Mouse (Mus musculus) forebrain, embryonic 11.5 days (tissue): ENCODE measurements at regions not wholly inside any gene's neighbourhood (a gene's known extent, or its start where the extent isn't known, plus 50 kb on each side); places are given as distances from the start of the nearest gene placed in this dataset.
"Not testable (repeated sequence)": the region's sequence is repeated elsewhere in the genome, so short reads cannot be mapped to it uniquely, and the experiment has no call there.

ENCODE experiments used
- ATAC-seq: fragments of 200-750 bp; cut with Nextera tagmentation; replicated peaks from 2 replicates; pipeline ENCODE4 v1.8.0; 2017; ENCODE audit warnings: moderate TSS enrichment; ENCODE audit not compliant: low FRiP score
- DNase-seq: peaks from one replicate; pipeline ENCODE4 v3.0.0-alpha.2; 2017; ENCODE audit warnings: low spot score
- H3K27ac ChIP-seq: fragments of 300-500 bp; sonication (generic); 2 replicates; pipeline ENCODE4 v1.5.1; 2014; ENCODE audit warnings: low read depth, low read length
- H3K27me3 ChIP-seq: fragments of 300-500 bp; sonication (generic); 2 replicates; pipeline ENCODE4 v1.6.1; 2014; ENCODE audit warnings: mild to moderate bottlenecking, low read length, mixed read lengths; ENCODE audit not compliant: control insufficient read depth, insufficient read depth
- H3K36me3 ChIP-seq: fragments of 300-500 bp; sonication (generic); 2 replicates; pipeline ENCODE4 v1.6.1; 2014; ENCODE audit warnings: mild to moderate bottlenecking, low read length, moderate library complexity, mixed read lengths; ENCODE audit not compliant: control insufficient read depth, insufficient read depth
- H3K4me1 ChIP-seq: fragments of 300-500 bp; sonication (generic); replicated peaks from 2 replicates; pipeline ENCODE4 v1.6.1; 2014; ENCODE audit warnings: low read length, mixed read lengths; ENCODE audit not compliant: control insufficient read depth, insufficient read depth
- H3K4me2 ChIP-seq: fragments of 300-500 bp; sonication (generic); 2 replicates; pipeline ENCODE4 v1.6.1; 2014; ENCODE audit warnings: low read depth, mild to moderate bottlenecking, low read length, moderate library complexity, mixed read lengths; ENCODE audit not compliant: severe bottlenecking
- H3K4me3 ChIP-seq: fragments of 300-500 bp; sonication (generic); 2 replicates; pipeline ENCODE4 v1.5.1; 2014; ENCODE audit warnings: low read depth, low read length
- H3K9ac ChIP-seq: fragments of 300-500 bp; sonication (generic); 2 replicates; pipeline ENCODE4 v1.6.1; 2014; ENCODE audit warnings: low read length
- H3K9me3 ChIP-seq: fragments of 300-500 bp; sonication (generic); 2 replicates; pipeline ENCODE4 v1.6.1; 2016; ENCODE audit warnings: low read length, mixed read lengths; ENCODE audit not compliant: control insufficient read depth
- WGBS: fragments of 180-500 bp; shearing (Covaris S2); extraction: QIAGEN DNeasy Blood & Tissue Kit; methylation state at CpG from one replicate; pipeline ENCODE4 v1.1.7; 2014; 5-methylcytosine and 5-hydroxymethylcytosine counted together

GRCm38 (mm10) chr10:45865793-45866192 is 288.2 kb downstream of the Hace1 start:
- DNase-seq (no peak), ATAC-seq (no peak)
- Histone ChIP-seq H3K9me3 (no peaks in the 10 kb centered on the region), H3K27ac (no peak overlapping the region), H3K4me2 (no peak overlapping the region), H3K36me3 (no peaks in the 10 kb centered on the region), H3K4me3 (no peak overlapping the region), H3K9ac (no peak overlapping the region), H3K4me1 (no peaks in the 10 kb centered on the region), H3K27me3 (no peaks in the 10 kb centered on the region)
- 64% methylated on average over 4 of the region's 4 CpGs for WGBS

GRCm38 (mm10) chr10:45866860-45867259 is 289.2 kb downstream of the Hace1 start:
- H3K36me3 ChIP-seq = no peaks in the 10 kb centered on the region
- ATAC-seq (no peak), DNase-seq (no peak)
- H3K27ac ChIP-seq = no peak overlapping the region
- H3K27me3 ChIP-seq = no peaks in the 10 kb centered on the region
- no peaks in the 10 kb centered on the region for H3K9me3 ChIP-seq
- H3K4me2 ChIP-seq = no peak overlapping the region
- no peaks in the 10 kb centered on the region for H3K4me1 ChIP-seq
- H3K4me3 ChIP-seq = no peak overlapping the region
- 74% methylated on average over 3 of the region's 3 CpGs for WGBS
- H3K9ac ChIP-seq = no peak overlapping the region

GRCm38 (mm10) chr10:45871028-45871427 is 293.4 kb downstream of the Hace1 start:
- no peaks in the 10 kb centered on the region for H3K4me1 ChIP-seq
- 87% methylated on average over 4 of the region's 4 CpGs for WGBS
- H3K4me2 ChIP-seq = no peak overlapping the region
- H3K36me3 ChIP-seq = no peaks in the 10 kb centered on the region
- no peak overlapping the region for H3K27ac ChIP-seq
- H3K4me3 ChIP-seq = no peak overlapping the region
- ATAC-seq (no peak), DNase-seq (no peak)
- no peak overlapping the region for H3K9ac ChIP-seq
- H3K27me3 ChIP-seq = no peaks in the 10 kb centered on the region
- H3K9me3 ChIP-seq = no peaks in the 10 kb centered on the region

DNA sequence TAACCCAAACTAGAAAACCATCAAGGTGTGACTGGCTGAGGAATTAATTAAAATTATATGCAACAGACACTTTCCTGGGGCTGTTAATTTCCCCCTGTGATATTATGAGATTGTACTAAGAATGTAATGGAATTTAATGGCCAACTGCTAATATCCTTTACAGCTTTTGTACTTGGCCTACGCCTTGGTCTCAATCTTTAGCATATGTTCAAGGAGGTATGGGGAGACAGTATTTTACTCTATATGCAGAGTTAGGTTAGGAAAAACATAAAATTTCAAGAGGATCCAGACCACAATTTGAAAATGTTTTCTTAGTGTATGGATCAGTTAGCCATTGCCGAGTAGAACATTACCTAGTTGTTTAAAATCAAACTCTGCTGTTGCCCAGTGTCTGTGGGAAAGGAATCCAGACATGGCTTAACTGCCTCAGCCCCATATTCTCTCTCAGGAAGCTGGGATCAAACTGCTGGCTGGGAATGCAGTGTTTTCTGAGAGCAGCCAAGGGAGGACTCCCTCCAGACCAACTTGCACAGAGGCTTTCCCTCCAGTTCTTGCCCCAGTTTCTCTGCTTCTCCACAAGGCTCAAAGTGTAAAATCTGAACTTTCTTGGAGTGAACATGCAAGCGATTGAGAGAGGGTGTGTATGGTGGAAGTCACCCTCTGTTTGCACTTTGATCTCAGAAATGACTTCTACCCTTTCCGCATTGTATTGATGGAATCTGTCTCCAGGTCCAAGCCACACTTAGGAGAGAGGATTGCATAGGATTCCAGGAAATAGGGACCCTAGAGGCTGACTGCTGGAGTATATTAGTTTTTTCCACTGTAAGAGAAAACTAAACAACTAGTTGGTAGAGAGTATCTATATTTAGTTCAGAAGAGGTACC is 294.6 kb downstream of the Hace1 start:
- ATAC-seq (no peak), DNase-seq (no peak)
- no peak overlapping the region for H3K9ac ChIP-seq
- H3K4me2 ChIP-seq = no peak overlapping the region
- no peak overlapping the region for H3K4me3 ChIP-seq
- WGBS = 89% methylated on average over 4 of the region's 4 CpGs
- H3K27ac ChIP-seq = no peak overlapping the region
- no peaks in the 10 kb centered on the region for H3K27me3 ChIP-seq
- no peaks in the 10 kb centered on the region for H3K9me3 ChIP-seq
- H3K4me1 ChIP-seq = no peaks in the 10 kb centered on the region
- no peaks in the 10 kb centered on the region for H3K36me3 ChIP-seq

GRCm38 (mm10) chr10:45873805-45874780 is 296.5 kb downstream of the Hace1 start:
- DNase-seq (no peak), ATAC-seq (no peak)
- Histone ChIP-seq H3K4me1 (no peaks in the 10 kb centered on the region), H3K27ac (no peak overlapping the region), H3K4me3 (no peak overlapping the region), H3K4me2 (no peak overlapping the region), H3K27me3 (no peaks in the 10 kb centered on the region), H3K36me3 (no peaks in the 10 kb centered on the region), H3K9me3 (no peaks in the 10 kb centered on the region), H3K9ac (no peak overlapping the region)
- WGBS = 73% methylated on average over 14 of the region's 14 CpGs

GRCm38 (mm10) chr10:45875287-45875686 is 297.7 kb downstream of the Hace1 start:
- DNase-seq, H3K9ac ChIP-seq, H3K9me3 ChIP-seq, H3K4me2 ChIP-seq, H3K27me3 ChIP-seq, H3K27ac ChIP-seq, H3K4me3 ChIP-seq, H3K4me1 ChIP-seq, H3K36me3 ChIP-seq, ATAC-seq: not testable (repeated sequence)
- WGBS = 98% methylated on average over 19 of the region's 20 CpGs

GRCm38 (mm10) chr10:45883745-45884144 is 306.1 kb downstream of the Hace1 start:
- H3K9me3 ChIP-seq = no peaks in the 10 kb centered on the region
- H3K4me1 ChIP-seq = no peaks in the 10 kb centered on the region
- DNase-seq (no peak), ATAC-seq (no peak)
- H3K4me3 ChIP-seq = no peak overlapping the region
- H3K36me3 ChIP-seq = no peaks in the 10 kb centered on the region
- H3K27me3 ChIP-seq = no peaks in the 10 kb centered on the region
- H3K4me2 ChIP-seq = no peak overlapping the region
- H3K27ac ChIP-seq = no peak overlapping the region
- H3K9ac ChIP-seq = no peak overlapping the region
- 89% methylated on average over 1 of the region's 1 CpGs for WGBS

DNA sequence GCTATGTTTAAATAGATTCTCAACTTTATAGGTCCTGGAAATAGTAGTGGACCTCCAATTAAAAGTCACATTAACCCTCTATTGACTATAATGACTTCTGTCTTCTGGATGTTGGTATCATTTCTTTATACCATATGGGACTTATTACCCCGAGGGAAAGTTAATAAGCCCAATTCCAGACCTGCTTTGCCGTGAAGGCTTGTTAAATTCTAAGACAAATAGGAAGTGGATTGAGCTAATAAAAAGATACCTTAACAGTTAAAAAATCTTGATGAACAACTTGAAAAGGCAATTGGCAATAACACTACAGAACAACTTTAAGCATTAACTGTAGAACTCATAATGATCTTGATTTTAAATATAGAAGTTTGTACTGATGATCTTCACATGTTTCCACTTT is 309.0 kb downstream of the Hace1 start:
- no peaks in the 10 kb centered on the region for H3K36me3 ChIP-seq
- H3K4me3 ChIP-seq = no peak overlapping the region
- DNase-seq = no peak
- 73% methylated on average over 2 of the region's 2 CpGs for WGBS
- no peak for ATAC-seq
- no peaks in the 10 kb centered on the region for H3K27me3 ChIP-seq
- H3K4me2 ChIP-seq = no peak overlapping the region
- H3K9ac ChIP-seq = no peak overlapping the region
- no peak overlapping the region for H3K27ac ChIP-seq
- H3K4me1 ChIP-seq = no peaks in the 10 kb centered on the region
- no peaks in the 10 kb centered on the region for H3K9me3 ChIP-seq
